Comparison of ENCODE assay signal across 29 mouse cellular contexts in the genomic region with DNA sequence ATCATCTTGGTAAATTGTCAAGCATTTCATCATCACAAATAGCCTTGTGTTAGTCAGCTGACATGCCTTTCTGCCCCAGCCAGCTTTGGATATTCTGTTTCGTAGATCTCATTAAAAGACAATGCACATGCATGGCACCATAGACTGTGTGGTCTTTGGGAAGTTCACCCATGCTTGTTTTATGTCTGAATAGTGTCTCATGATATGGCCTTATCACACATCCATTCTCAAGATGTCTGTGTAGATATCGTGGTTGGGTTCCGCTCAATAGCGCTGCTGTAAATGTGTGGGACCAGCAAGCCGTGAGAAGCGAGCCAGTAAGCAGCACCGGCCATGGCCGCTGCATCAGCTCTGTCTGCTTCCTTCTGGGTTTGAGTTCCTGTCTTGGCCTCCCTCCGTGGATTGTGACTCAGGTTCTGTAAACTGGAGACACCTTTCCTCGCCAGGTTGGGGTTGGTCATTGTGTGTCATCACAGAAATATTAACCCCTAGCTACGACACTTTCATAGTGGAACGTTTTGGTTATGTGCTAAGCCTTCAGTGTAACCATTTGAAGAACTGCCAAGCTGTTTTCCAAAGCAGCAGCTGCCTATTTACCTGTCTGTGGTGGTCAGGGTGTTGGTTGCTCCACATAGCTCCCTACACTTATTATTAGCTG. TPM values are rescaled to one million over a fixed set of nuclear protein-coding genes. Genes with fewer than 3 reads are reported as not detected.
A peak's percentile ranks its signal among the peaks of the same experiment; 100 is the strongest.
DNase-seq lines count a peak whose midpoint lies in the region; ATAC-seq and TF ChIP-seq lines count a peak whose summit lies in the region.
"Had no signal": no experiment of that assay in that cellular context is flagged by ENCODE, and none has a peak within 500 bp of the region (broad histone marks: within the 10 kb centered on the region; RNA-seq: fewer than 3 reads in every experiment).

No protein-coding gene starts in this region.

- H3K79me2 ChIP-seq in MEL (ENCODE audit: control insufficient read depth, insufficient read depth, low read length, poor library complexity): 0 out of 2 replicates have a peak, but pooled peaks cover 3% of the 10 kb centered on the region

- peak; percentile 85 for DNase-seq in heart, adult 11 months
- DNase-seq in 416B (ENCODE audit: low read depth): peak; percentile 24
- DNase-seq in MEL (ENCODE audit: low read depth, low spot score): no peak
- DNase-seq in layer of hippocampus, adult 18-20 months (ENCODE audit: low spot score in 2 of 2): no peak
- DNase-seq: adrenal gland, adult 2 months; adrenal gland, postnatal 14 days; B cell, adult 2 months; cerebellum, adult 11 months; cerebellum, adult 2 months; cerebellum, adult 9-11 months; cerebellum, postnatal 25 days; embryo, embryonic 11 days; gastrocnemius, postnatal 10 days; gastrocnemius, postnatal 36 days; heart, postnatal 10 days; heart, postnatal 36 days had no signal

- no peaks in the 10 kb centered on the region for H3K9me3 ChIP-seq in heart, embryonic 12.5 days (replicated peaks)
- no peaks in the 10 kb centered on the region for H3K9me3 ChIP-seq in MEL (replicated peaks; ENCODE audit: insufficient read depth, low read length)
- no peaks in the 10 kb centered on the region for H3K9me3 ChIP-seq in neural tube, embryonic 15.5 days (replicated peaks)
- H3K9me3 ChIP-seq: forebrain, embryonic 10.5 days; forebrain, embryonic 13.5 days; heart, embryonic 15.5 days; hindbrain, embryonic 10.5 days; hindbrain, embryonic 13.5 days had no signal

- no peak for TF ChIP-seq CTCF in MEL (IDR thresholded peaks at IDR 0.05 in 2 of 3, conservative IDR thresholded peaks at IDR 0.05 in 1 of 3; ENCODE audit: control insufficient read depth in 1 of 3, insufficient read depth in 1 of 3, low read depth in 2 of 3, low read length in 3 of 3, poor library complexity in 1 of 3, severe bottlenecking in 1 of 3)

- TF ChIP-seq EP300 in MEL (IDR thresholded peaks at IDR 0.05; ENCODE audit: low read depth in 1 of 2, low read length in 2 of 2): no peak

- TF ChIP-seq RAD21 in MEL (IDR thresholded peaks at IDR 0.05; ENCODE audit: low read depth, low read length): no peak

- no peak for ATAC-seq in heart, embryonic 12.5 days (ENCODE audit: insufficient number of reproducible peaks, low FRiP score)
- no peak for ATAC-seq in neural tube, embryonic 15.5 days (ENCODE audit: low FRiP score)
- ATAC-seq: forebrain, embryonic 13.5 days; forebrain, embryonic 16.5 days; hindbrain, embryonic 16.5 days; intestine, embryonic 16.5 days; Patski had no signal

- no peaks in the 10 kb centered on the region for H3K27me3 ChIP-seq in heart, embryonic 12.5 days (replicated peaks)
- H3K27me3 ChIP-seq in MEL (ENCODE audit: control insufficient read depth in 1 of 2, insufficient read depth in 2 of 2, low read length in 2 of 2): no peaks in the 10 kb centered on the region
- no peaks in the 10 kb centered on the region for H3K27me3 ChIP-seq in neural tube, embryonic 15.5 days (replicated peaks)
- H3K27me3 ChIP-seq: forebrain, embryonic 13.5 days; heart, embryonic 15.5 days; hindbrain, embryonic 13.5 days; Patski had no signal

- no peak overlapping the region for H3K27ac ChIP-seq in heart, embryonic 12.5 days (ENCODE audit: poor library complexity, severe bottlenecking)
- H3K27ac ChIP-seq in MEL (ENCODE audit: control insufficient read depth, low read depth, low read length): no peak overlapping the region
- H3K27ac ChIP-seq in neural tube, embryonic 15.5 days (replicated peaks): no peak overlapping the region
- H3K27ac ChIP-seq: forebrain, embryonic 10.5 days; forebrain, embryonic 13.5 days; heart, embryonic 15.5 days; hindbrain, embryonic 10.5 days; hindbrain, embryonic 13.5 days had no signal

- TF ChIP-seq POLR2A in MEL (IDR thresholded peaks at IDR 0.05; ENCODE audit: control insufficient read depth in 1 of 2, insufficient read depth in 1 of 2, low read depth in 1 of 2, low read length in 2 of 2, poor library complexity in 1 of 2): peak in 1 of 2 experiments; percentile 30; a peak in 1 of 4 replicates

- no peak overlapping the region for H3K9ac ChIP-seq in heart, embryonic 12.5 days
- H3K9ac ChIP-seq in MEL (ENCODE audit: control insufficient read depth, low read depth, low read length, poor library complexity, severe bottlenecking): no peak overlapping the region
- H3K9ac ChIP-seq in neural tube, embryonic 15.5 days (replicated peaks): no peak overlapping the region
- H3K9ac ChIP-seq: forebrain, embryonic 13.5 days; heart, embryonic 15.5 days; hindbrain, embryonic 13.5 days had no signal

- peaks cover 48% of the 10 kb centered on the region for H3K36me3 ChIP-seq in heart, embryonic 12.5 days
- H3K36me3 ChIP-seq in MEL (ENCODE audit: control insufficient read depth in 1 of 2, insufficient read depth in 2 of 2, low read length in 2 of 2): peaks cover 0 to 34% of the 10 kb centered on the region in 2 experiments; a peak in 2 of 4 replicates
- H3K36me3 ChIP-seq in neural tube, embryonic 15.5 days: peaks cover 38% of the 10 kb centered on the region

- H3K4me3 ChIP-seq in heart, embryonic 12.5 days: no peak overlapping the region
- no peak overlapping the region for H3K4me3 ChIP-seq in MEL (ENCODE audit: control insufficient read depth in 1 of 2, insufficient read depth in 1 of 2, low read depth in 2 of 2, low read length in 2 of 2)
- H3K4me3 ChIP-seq in neural tube, embryonic 15.5 days (replicated peaks): no peak overlapping the region
- H3K4me3 ChIP-seq: forebrain, embryonic 10.5 days; forebrain, embryonic 13.5 days; heart, embryonic 15.5 days; hindbrain, embryonic 10.5 days; hindbrain, embryonic 13.5 days had no signal

- WGBS in heart, embryonic 12.5 days: 88% methylated on average over 12 of the region's 12 CpGs
- 95% methylated on average over 12 of the region's 12 CpGs for WGBS in neural tube, embryonic 15.5 days

- H3K4me2 ChIP-seq in heart, embryonic 12.5 days: no peak overlapping the region
- H3K4me2 ChIP-seq in neural tube, embryonic 15.5 days: no peak overlapping the region
- H3K4me2 ChIP-seq: forebrain, embryonic 13.5 days; heart, embryonic 11.5 days; heart, embryonic 15.5 days; hindbrain, embryonic 13.5 days had no signal

- no peaks in the 10 kb centered on the region for H3K4me1 ChIP-seq in heart, embryonic 12.5 days (replicated peaks)
- no peaks in the 10 kb centered on the region for H3K4me1 ChIP-seq in MEL (ENCODE audit: control insufficient read depth in 1 of 2, insufficient read depth in 2 of 2, low read length in 2 of 2)
- H3K4me1 ChIP-seq in neural tube, embryonic 15.5 days: no peaks in the 10 kb centered on the region
- H3K4me1 ChIP-seq: forebrain, embryonic 10.5 days; forebrain, embryonic 13.5 days; heart, embryonic 15.5 days; hindbrain, embryonic 10.5 days; hindbrain, embryonic 13.5 days had no signal

TF ChIP-seq in MEL, 35 proteins besides CTCF, POLR2A, EP300 and RAD21:
- peak; percentile 57 for TF ChIP-seq POLR2AphosphoS2 (IDR thresholded peaks at IDR 0.05; ENCODE audit: low read length)
- no peak for TF ChIP-seq E2F4 (IDR thresholded peaks at IDR 0.05; ENCODE audit: borderline replicate concordance, low read depth, low read length)

RNA-seq across cellular contexts. Expression of a gene that starts 8.3 kb away (rescaled TPM):
- 113 and 125 TPM in 2 replicates for polyA plus RNA-seq in heart, embryonic 12.5 days (2016; fragmentation: Nextera tagmentation; extraction: Ambion mirVana)
- 162 and 171 TPM in 2 replicates for total RNA-seq in MEL (2012; rRNA removed)
- polyA plus RNA-seq in MEL (2012; ENCODE audit: insufficient read depth in 1 of 2, insufficient read length in 2 of 2, low read depth in 1 of 2, low replicate concordance in 2 of 2, missing spikeins in 1 of 2): 100 to 1,000 TPM; 154 to 176 TPM
- total RNA-seq in layer of hippocampus, adult 18-20 months (2021): 10 to 100 TPM; 17.0 to 19.9 TPM
- polyA plus RNA-seq in neural tube, embryonic 15.5 days (2015; fragmentation: Nextera tagmentation; extraction: Ambion mirVana): 54.4 and 73.8 TPM in 2 replicates

RNA-seq across cellular contexts. Expression of a gene that starts 8.5 kb away (rescaled TPM):
- polyA plus RNA-seq in heart, embryonic 12.5 days (2016; fragmentation: Nextera tagmentation; extraction: Ambion mirVana): 56.7 and 61.9 TPM in 2 replicates
- 55.6 and 72.1 TPM in 2 replicates for total RNA-seq in MEL (2012; rRNA removed)
- 10 to 100 TPM; 40.6 to 74.5 TPM for polyA plus RNA-seq in MEL (2012; ENCODE audit: insufficient read depth in 1 of 2, insufficient read length in 2 of 2, low read depth in 1 of 2, low replicate concordance in 2 of 2, missing spikeins in 1 of 2)
- under 1 TPM in 1 of 2 experiments, not detected in 1; 0.15 TPM for total RNA-seq in layer of hippocampus, adult 18-20 months (2021)
- polyA plus RNA-seq in neural tube, embryonic 15.5 days (2015; fragmentation: Nextera tagmentation; extraction: Ambion mirVana): 5.0 and 13.3 TPM in 2 replicates
- total RNA-seq: gastrocnemius, adult 18-20 months had no signal

RNA-seq across cellular contexts. Expression of a gene that starts 13.4 kb away (rescaled TPM):
- 148 and 154 TPM in 2 replicates for polyA plus RNA-seq in heart, embryonic 12.5 days (2016; fragmentation: Nextera tagmentation; extraction: Ambion mirVana)
- 40.1 and 42.8 TPM in 2 replicates for total RNA-seq in MEL (2012; rRNA removed)
- polyA plus RNA-seq in MEL (2012; ENCODE audit: insufficient read depth in 1 of 2, insufficient read length in 2 of 2, low read depth in 1 of 2, low replicate concordance in 2 of 2, missing spikeins in 1 of 2): 100 to 1,000 TPM in 1 of 2 experiments, 10 to 100 TPM in 1; 23.5 to 165 TPM
- total RNA-seq in layer of hippocampus, adult 18-20 months (2021): 10 to 100 TPM; 72.3 to 74.5 TPM
- 40.0 and 43.3 TPM in 2 replicates for polyA plus RNA-seq in neural tube, embryonic 15.5 days (2015; fragmentation: Nextera tagmentation; extraction: Ambion mirVana)

RNA-seq across cellular contexts. Expression of a gene that starts 46.7 kb away (rescaled TPM):
- 113 TPM in 2 replicates for polyA plus RNA-seq in heart, embryonic 12.5 days (2016; fragmentation: Nextera tagmentation; extraction: Ambion mirVana)
- total RNA-seq in MEL (2012; rRNA removed): 97.6 and 107 TPM in 2 replicates
- 100 to 1,000 TPM; 105 to 188 TPM for polyA plus RNA-seq in MEL (2012; ENCODE audit: insufficient read depth in 1 of 2, insufficient read length in 2 of 2, low read depth in 1 of 2, low replicate concordance in 2 of 2, missing spikeins in 1 of 2)
- total RNA-seq in layer of hippocampus, adult 18-20 months (2021): 100 to 1,000 TPM; 120 to 130 TPM
- 55.3 and 66.0 TPM in 2 replicates for polyA plus RNA-seq in neural tube, embryonic 15.5 days (2015; fragmentation: Nextera tagmentation; extraction: Ambion mirVana)

Comparison
In these comparisons a context has a peak if more than half of its experiments do, and no peak if none do; other contexts are left out.
1. DNase-seq: peak in heart, adult 11 months (single experiment) and 416B (single experiment); none in MEL (single experiment) and layer of hippocampus, adult 18-20 months (0 of 2).